Mouse (Mus musculus) 3T3-L1 (cell line): Measurements from ENCODE around the gene Chchd2.
"Not testable (repeated sequence)": the region's sequence is repeated elsewhere in the genome, so short reads cannot be mapped to it uniquely, and the experiment has no call there.

Source experiments
- DNase-seq: peaks from one replicate; pipeline ENCODE4 v3.0.0-alpha.2; 2015; ENCODE audit warnings: low read depth, low spot score

Gene Chchd2

DNA sequence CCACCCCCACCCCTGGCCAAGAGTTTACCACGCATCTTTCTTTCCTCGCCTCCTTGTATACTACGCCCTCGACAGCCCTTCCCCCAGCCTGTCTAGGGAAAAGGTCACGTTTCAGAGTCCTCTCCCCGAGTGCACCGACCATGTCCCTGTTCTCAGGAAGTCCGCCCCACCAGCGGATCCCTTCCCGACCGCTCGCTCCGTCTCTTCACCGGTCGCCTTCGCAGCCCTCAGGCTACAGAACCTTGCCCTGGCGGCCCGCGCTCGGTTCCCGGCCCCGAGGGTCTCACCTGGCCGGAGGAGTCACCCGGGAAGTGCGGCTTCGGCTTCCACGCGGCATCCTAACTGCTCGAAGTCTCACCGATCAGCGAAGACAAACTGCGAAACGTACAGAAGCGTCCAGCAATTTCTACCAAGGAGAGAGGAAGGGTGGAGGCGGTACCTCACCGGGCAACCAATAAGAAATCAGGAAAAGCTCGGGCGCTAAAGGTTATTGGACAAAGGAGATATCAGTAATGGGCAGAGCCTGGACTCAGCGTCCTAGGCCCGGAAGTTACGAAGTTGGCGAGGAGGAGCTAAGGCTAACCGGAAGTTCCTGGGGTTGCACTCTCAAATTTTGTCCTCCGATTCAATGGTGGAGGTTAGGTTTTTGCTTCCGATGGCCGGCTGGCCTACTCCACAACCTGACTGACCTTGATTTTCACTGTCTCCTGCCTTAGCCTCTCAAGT lies at the start of gene Chchd2:
Gene Chchd2, minus strand, starts transcription at position 560 of the 726 bp plus-strand sequence.
- DNase-seq: peak; percentile 99

DNA sequence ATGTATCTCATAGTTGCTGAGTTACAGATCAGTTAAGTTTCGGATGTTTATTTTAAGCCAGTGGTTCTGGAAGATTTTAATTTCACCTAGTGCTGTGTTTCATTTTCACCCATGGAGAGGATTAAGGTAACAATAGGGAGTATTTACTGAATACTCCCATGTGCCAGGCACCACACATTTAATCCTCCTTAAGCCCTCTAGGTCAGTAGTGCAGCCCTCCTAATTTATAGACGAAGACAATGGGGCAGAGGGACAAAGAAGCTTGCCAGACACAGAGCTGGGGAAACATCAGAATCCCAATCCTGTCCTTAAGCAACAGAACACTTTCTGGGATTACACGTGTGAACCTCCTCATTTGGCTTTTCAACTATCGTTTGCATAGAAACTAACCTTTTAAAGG lies 49.7 kb upstream of the Chchd2 start:
- no peak for DNase-seq

DNA sequence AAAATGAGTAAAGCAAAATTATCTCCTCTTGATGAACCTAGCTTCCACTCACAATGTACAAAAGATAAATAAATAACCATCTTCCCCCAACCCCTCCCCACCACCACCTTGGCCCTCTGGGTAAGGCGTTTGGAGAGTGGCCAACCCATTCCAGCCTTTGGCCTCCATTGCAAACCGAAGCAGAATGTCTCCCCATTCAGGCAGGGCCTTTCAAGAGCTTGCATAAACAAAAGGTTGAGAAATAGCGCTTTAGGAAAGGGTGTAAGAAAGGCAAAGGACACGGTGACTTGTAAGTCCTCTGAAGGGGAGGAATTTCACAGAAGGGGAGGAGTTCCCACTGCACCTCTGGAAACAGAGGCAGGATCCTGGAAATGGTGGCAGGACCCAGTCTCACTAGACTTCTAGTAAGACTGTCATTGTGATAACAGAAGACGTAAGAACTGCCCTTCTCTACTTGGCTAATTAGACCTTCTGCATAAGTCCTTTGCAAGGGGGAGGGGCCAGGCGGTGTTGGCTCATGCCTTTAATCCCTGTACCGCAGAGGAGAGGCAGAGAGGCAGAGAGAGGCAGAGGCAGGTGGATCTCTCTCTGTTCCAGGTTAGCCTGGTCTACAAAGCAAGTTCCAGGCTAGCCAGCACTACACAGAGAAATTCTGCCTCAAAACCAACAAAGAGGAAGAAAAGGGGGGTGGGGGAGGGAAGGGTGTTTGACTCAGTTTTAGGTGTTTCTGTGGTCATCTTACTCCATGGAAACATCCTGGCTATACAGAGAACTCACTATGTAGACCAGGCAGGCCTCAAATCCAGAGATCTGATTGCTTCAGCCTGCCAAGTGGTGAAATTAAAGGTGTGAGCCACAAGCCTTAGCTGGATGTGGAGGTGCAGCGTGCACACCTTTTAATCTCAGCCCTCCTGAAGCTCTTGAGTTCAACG lies 42.9 kb upstream of the Chchd2 start:
- DNase-seq: no peak

DNA sequence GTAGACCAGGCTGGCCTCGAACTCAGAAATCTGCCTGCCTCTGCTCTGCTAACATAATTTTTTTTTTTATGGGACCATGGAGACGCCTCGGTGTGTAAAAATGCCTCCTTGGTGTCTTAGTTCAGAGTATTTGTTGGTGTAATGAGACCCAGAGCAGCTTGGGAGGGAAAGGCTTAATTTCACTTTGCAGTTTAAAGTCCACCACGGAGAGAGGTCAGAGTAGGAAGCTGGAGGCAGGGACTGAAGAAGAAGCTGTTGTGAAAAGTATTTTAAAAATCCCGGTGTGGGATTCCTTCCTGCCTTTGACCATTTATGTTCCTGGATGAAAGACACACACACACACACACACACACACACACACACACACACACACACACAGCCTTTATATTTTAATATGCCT lies 38.7 kb upstream of the Chchd2 start:
- DNase-seq: no peak

DNA sequence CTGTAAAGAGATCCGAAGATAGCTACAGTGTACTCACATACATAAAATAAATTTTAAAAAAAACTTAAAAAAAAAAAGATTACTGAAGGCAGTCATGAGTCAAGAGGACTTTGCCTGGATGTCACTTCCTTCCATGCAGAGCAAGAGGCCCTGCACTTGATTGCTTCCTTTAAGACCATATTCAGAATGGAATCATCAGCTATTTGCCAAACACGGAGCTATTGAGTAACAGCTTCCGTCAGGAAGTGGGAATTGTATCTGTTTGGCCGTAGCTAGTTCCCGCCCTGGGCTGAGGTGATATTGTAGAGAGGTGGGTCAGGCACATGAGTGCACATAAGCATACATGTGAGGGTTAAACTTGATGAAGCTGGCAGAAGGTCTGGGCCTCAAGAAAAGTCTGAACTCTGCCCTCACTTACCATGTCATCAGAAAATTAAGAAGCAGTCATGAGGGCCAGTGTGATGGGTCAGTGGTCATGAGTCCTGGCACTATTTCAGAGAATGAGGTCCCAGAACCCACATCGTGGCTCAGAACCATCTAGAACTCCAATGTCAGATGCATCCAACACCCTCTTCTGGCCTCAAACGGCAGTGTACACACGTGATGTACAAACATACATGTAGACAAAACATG lies 37.7 kb upstream of the Chchd2 start:
- no peak for DNase-seq

DNA sequence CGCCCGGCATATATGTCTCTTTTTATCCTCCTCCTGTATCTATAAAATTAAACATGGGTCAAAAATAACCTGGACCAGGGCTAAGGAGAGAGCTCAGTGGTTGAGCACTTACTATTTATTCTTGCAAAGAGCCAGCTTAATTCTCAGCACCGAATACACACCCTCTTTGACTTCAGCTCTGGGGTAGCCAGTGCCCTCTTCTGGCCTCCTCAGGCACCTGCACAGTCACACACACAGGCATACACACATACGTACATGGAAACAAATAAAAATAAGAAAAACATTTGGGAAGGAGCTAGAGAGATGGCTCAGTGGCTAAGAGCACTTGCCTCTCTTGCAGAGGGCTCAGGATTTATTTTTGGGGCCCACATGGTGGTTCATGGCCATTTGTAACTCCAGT lies 34.7 kb upstream of the Chchd2 start:
- no peak for DNase-seq

DNA sequence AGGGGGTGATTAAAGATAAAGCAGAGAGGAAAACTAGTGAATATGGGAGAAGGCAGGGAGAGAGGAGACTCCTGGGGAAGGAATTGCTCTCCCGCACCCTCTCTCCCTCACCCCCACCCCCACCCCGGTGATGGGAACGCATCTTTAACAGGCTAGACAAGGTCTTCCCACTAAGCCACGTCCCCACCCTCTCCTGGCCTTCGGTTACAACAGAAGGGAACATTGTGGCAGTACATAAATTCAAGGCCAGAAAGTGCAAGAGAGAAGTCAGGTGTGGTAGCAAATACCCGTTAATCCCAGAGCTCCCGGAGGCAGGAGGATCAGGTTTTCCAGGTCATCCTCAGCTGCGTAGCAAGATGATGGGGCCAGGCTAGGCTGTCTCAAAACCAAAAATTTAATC lies 32.0 kb upstream of the Chchd2 start:
- no peak for DNase-seq

DNA sequence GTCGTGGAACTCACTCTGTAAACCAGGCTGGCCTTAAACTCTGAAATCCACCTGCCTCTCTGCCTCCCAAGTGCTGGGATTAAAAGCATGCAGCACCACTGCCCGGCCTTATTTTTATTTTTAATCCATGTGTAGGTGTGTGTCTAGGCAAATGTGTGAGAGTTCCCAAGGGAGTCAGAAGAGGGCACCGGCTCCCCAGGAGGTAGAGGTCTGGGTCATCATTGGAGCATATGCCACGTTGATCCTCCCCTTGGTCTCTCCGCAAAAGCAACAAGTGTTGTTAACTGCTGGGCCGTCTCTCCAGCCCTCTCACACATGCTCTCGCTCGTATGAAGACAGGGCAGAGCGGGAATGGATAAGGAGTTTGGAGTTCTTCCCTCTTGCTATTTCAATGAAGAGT lies 31.5 kb upstream of the Chchd2 start:
- no peak for DNase-seq

DNA sequence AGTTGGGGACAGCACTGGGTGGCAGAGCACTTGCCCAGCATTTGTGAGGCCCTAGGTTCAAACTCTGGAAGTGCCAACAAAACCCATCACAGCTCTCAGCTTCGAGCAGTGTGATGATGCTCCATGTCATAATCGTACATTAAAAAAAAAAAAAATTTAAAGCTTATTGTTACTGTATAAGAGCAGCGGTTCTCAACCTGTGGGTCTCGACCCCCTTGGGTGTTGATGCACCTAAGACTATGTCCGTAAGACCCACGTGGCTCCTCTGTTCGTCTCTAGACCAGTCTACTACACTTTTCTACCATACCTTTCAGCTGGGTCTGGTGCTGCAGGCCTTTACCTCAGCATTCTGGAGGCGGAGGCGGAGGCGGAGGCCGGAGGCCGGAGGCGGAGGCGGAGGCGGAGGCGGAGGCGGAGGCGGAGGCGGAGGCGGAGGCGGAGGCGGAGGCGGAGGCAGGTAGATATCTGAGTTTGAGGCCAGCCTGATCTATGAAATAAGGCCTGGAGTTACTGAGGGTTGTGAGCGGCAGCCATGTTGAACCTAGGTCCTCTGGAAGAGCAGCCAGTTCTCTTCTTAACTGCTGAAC lies 30.9 kb upstream of the Chchd2 start:
- no peak for DNase-seq

DNA sequence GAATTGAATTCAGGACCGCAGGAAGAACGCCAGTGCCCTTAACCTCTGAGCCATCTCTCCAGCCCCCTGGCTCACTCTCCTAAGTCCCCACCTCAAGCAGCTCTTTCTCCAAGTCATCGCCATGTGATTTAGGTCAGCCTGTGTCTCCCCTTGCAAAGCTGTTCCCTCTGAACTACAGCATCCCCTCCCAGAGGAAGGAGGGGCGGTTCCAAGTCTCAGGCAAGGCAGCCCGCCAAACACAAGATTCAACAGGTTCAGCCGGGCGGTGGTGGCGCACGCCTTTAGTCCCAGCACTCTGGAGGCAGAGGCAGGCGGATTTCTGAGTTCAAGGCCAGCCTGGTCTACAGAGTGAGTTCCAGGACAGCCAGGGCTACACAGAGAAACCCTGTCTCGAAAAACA lies 28.2 kb upstream of the Chchd2 start:
- DNase-seq: not testable (repeated sequence)

DNA sequence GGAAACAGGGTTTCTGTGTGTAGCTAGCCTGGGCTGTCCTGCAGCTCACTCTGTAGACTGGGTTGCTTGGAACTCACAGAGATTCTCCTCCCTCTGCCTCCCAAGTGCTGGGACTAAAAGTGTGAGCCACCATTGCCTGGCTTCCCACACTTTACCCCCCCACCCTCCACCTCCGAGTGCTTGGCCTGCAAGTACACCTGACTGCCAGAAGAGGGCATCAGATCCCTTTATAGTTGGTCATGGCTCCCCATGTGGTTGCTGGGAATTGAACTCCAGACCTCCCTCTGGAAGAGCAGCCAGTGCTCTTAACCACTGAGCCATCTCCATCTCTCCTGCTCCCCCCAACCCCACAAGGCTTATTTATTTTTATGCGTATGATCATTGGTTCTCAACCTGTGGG lies 26.8 kb upstream of the Chchd2 start:
- DNase-seq: peak; percentile 65

DNA sequence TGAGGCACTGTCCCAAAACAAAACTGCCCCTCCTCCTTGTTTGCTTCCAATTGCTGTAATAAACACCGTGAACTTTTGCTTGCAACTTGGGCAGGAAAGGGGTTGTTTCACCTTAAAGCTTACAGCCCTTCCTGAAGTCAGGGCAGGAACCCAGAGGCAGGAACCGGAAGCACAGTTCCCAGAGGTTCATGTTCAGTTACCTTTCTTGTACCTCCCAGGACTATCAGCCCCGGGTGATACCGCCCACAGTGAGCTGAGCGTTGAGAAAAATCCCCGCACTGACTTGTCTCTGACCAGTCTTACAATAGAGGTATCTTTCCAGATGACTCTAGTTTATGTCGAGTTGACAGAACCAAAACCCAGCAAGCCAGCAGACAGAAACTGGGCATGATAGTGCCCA lies 22.3 kb upstream of the Chchd2 start:
- DNase-seq: no peak

DNA sequence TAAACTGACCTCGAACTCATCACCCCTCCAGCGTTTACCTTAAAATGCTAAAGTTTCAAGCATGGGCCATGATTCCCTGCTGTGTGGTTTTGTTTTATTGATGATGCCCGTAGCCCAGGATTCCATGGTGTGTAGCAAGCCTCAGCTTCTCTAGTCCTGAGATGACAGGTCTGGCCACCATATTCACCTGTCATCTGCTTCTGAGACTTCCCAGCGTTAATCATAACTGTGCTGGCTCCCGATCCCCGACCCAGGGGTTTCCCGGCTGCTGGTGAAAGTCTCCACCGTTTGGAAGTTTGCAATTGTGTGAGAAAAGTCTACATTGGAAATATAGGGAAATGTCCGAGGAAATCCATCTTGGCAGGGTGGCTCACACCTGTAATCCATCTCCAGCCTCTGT lies 21.9 kb upstream of the Chchd2 start:
- DNase-seq: no peak

DNA sequence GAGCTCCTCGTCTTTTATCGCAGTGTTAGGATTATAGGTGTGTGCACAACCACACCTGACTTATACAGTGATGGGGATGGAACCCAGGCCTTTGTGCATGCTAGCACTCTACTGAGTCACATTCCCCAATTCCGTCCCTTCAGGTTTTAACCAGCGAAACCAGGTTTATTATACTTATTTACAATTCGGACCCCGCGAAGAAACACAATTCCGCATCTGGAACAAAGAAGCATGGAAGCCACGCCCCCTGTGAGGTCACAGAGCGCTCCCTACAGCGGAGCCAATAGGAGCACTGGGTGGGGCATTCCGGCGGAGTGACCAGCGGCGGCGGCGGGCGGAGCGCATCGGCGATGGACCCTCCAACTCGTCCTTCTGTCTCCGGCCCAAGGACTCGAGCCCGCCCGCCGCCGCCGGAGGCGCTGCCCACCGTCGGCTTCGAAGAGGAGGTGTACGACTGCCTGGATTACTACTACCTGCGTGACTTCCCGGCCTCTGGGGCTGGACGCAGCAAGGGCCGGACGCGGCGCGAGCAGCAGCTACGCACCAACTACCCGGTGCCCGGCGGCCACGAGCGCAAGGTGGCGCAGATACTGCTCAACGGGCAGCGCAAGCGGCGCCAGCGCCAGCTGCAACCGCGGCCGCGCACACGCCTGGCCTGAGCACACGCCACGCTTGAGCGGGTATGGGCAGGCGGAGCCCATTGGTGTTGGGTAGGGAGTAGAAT lies 21.1 kb upstream of the Chchd2 start, which contains the start of gene Nupr1l:
Gene Nupr1l, plus strand, starts transcription at position 299 of the 724 bp plus-strand sequence.
- peak; percentile 82 for DNase-seq

DNA sequence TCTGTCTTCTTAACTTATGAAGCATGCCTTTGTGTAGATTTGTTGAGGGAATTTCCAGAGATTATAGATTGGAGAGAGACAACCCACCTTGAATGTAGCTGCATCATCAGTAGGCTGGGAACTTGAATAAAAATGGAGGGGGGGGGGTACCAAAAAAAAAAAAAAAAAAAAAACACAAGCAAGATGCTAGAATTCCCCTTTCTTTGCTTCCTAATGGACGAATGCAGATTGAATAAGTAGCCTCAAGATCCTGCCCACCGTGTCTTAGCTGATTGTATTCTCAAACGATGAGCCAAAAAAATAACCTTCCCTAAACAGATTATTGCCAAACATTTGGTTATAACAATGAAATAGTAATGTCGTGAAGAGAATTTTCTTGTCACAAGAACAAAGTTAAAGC lies 20.5 kb upstream of the Chchd2 start:
- no peak for DNase-seq

DNA sequence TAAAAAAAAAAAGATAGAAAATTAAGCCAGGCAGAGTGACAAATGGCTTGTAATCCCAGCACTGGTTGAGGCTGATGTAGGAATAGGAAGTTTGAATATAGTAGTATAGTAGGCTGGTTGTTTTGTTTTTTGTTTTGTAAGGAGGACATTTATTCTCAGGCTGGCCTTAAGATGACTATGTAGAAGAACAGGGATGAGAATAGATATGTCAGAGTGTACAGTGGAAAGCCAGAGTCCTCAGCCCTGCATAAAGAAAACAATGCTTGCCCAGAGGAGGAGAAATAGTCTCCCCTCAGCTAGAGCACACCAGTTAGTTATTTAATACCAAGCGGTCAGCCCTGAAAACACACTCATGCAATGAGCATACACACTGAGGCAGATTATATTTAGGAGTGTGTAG lies 11.2 kb upstream of the Chchd2 start, which contains the start of gene Phkg1:
Gene Phkg1, minus strand, starts transcription at position 101 of the 400 bp plus-strand sequence.
- DNase-seq: no peak

DNA sequence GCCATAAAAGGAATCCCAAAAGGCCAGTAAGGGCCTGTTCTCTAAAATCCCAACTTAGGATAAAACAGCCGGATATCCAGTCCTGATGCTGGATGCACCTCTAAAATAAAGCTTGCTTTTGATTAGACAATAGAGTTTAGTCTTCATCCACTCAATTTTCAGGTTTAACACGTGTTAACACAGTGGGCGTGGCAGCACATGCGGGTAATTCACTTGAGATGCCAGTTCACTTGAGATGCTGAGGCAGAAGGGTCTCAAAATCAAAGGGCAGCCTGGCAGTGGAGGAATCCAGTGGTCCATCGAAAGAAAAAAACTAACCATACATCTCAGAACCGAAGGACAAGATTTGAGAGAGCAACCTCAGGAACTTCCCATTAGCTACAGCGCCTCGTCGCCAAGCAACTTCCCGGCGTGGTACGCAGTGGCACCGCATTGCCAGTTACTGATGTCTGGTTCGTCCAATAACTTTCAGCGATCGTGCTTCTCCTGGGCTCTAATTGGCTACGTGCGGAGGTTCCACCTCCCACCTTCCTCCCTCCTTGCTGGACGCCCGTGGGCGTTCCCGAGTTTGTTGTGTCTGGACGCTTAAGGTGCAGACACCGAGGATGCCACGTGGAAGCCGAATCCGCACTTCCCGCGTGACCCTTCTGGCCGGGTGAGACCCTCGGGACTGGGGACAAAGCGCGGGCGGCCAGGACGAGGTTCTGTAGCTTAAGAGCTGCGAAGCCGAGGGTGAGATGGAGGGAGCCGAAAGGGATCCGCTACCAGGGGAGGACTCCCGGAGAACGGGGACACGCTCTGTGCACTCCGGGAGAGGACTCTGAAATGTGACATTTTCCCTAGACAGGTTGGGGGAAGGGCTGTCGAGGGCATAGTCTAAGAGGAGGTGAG lies 8.2 kb upstream of the Chchd2 start, which contains the start of gene Zbed5:
Gene Zbed5, plus strand, starts transcription at position 526 of the 891 bp plus-strand sequence.
- peak; percentile 99 for DNase-seq

DNA sequence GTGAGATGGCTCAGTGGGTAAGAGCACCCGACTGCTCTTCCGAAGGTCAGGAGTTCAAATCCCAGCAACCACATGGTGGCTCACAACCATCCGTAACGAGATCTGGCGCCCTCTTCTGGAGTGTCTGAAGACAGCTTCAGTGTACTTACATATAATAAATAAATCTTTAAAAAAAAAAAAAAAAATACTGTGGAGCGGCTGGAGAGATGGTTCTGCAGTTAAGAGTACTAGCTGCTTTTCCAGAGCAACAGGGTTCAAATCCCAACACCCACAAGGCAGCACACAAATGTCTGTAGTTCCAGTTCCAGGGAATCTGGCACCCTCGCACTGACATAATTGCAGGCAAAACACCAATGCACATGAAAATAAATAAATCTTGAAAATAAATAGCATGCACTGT lies 3.1 kb upstream of the Chchd2 start:
- DNase-seq: not testable (repeated sequence)

DNA sequence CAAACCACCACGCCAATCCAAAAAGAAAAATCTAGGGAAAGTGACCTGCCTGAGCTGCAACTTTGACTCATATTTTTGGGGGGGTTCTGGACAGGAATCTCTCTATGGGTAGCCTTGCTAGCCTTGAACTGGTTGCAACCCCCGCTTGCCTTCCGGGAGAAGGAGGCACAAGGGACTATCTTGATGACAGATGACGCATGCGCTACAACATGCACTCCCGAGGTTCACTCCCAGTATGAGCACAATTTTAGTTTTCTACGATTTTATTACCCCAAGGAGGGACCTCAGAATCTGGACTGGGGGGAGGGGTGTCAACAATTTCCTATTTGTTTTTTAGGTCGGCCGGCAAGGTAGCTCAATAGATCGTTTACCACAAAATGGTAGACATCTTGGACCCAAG lies 999 bp downstream of the Chchd2 start:
- peak; percentile 72 for DNase-seq

DNA sequence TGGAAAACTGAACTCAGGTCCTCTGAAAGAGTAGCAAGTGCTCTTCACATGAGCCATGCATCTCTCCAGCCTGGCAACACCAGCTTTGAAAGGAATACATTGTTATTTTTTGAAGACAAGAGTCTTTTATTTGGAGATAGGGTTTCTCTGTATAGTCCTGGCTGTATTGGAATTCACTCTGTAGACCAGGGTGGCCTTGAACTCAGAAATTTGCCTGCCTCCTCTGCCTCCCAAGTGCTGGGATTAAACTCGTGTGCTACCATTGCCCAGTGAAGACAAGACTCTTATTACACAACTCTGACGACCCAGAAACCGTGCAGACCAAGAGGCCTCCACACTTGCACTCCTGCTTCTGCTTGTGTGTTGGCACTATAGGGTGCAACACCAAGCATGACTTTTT lies 7.4 kb downstream of the Chchd2 start:
- no peak for DNase-seq
